Mouse (Mus musculus): ENCODE measurements around the gene Hddc3.

DNA sequence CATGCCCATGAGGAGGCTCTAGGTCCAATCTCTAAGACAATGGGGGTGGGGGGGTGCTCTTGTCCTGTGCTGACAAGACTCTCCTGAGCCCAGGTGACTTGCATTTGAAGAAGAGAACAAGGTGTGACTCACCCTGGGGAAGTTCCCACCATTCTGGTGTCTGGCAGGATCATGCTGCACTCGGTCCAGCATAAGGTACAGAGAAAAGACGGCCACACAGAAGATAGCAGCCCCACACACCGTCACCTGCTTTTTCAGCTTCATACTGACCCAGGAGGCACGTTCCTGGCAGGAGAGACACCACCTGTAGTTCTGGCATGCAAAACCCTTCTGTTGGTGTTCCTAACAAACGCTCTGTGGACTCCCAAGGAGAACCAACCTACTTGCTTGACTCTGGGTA is 26.6 kb downstream of the Hddc3 start:
- TF ChIP-seq CTCF (conservative IDR thresholded peaks at IDR 0.05; ENCODE audit: low read length) (no peak), NANOG (IDR thresholded peaks at IDR 0.05; ENCODE audit: borderline replicate concordance, low read length) (no peak)
